Mouse (Mus musculus) limb, embryonic 11.5 days (tissue): Measurements from ENCODE around the gene Prss42. TPM values are rescaled to one million over a fixed set of nuclear protein-coding genes. Genes with fewer than 3 reads are reported as not detected.

Experiments used
- ATAC-seq: fragments of 200-750 bp; cut with Nextera tagmentation; 2 replicates; pipeline ENCODE4 v1.8.0; 2017; ENCODE audit warnings: low read depth; ENCODE audit not compliant: insufficient number of reproducible peaks, low FRiP score, low TSS enrichment
- DNase-seq: peaks from one replicate; pipeline ENCODE4 v3.0.0-alpha.2; 2015; ENCODE audit warnings: low spot score
- H3K27ac ChIP-seq: fragments of 300-500 bp; sonication (generic); replicated peaks from 2 replicates; pipeline ENCODE4 v1.5.1; 2014; ENCODE audit warnings: low read depth, mild to moderate bottlenecking, low read length
- H3K27me3 ChIP-seq: fragments of 300-500 bp; sonication (generic); 2 replicates; pipeline ENCODE4 v1.6.1; 2014; ENCODE audit warnings: mild to moderate bottlenecking, low read length, mixed read lengths; ENCODE audit not compliant: control insufficient read depth, insufficient read depth
- H3K36me3 ChIP-seq: fragments of 300-500 bp; sonication (generic); 2 replicates; pipeline ENCODE4 v1.6.1; 2014; ENCODE audit warnings: mild to moderate bottlenecking, low read length, moderate library complexity, mixed read lengths; ENCODE audit not compliant: control insufficient read depth, insufficient read depth
- H3K4me1 ChIP-seq: fragments of 300-500 bp; sonication (generic); 2 replicates; pipeline ENCODE4 v1.6.1; 2014; ENCODE audit warnings: low read length, mixed read lengths; ENCODE audit not compliant: control insufficient read depth, insufficient read depth
- H3K4me2 ChIP-seq: fragments of 300-500 bp; sonication (generic); 2 replicates; pipeline ENCODE4 v1.6.1; 2014; ENCODE audit warnings: low read depth, mild to moderate bottlenecking, moderate library complexity; ENCODE audit not compliant: severe bottlenecking
- H3K4me3 ChIP-seq: fragments of 300-500 bp; sonication (generic); 2 replicates; pipeline ENCODE4 v1.5.1; 2014; ENCODE audit warnings: low read depth, low read length
- H3K9ac ChIP-seq: fragments of 300-500 bp; sonication (generic); 2 replicates; pipeline ENCODE4 v1.6.1; 2014; ENCODE audit warnings: mild to moderate bottlenecking, low read length
- H3K9me3 ChIP-seq: fragments of 300-500 bp; sonication (generic); 2 replicates; pipeline ENCODE4 v1.6.1; 2016; ENCODE audit warnings: low read length; ENCODE audit not compliant: control insufficient read depth
- WGBS: fragments of 180-500 bp; shearing (Covaris S2); extraction: QIAGEN DNeasy Blood & Tissue Kit; methylation state at CpG from one replicate; pipeline ENCODE4 v1.1.7; 2014; 5-methylcytosine and 5-hydroxymethylcytosine counted together
- polyA plus RNA-seq: library from polyadenylated mRNA; unstranded; fragments of >200 nt; fragmentation: Nextera tagmentation; extraction: Ambion mirVana; gene quantifications from 2 replicates; pipeline ENCODE4 v1.2.1, GENCODE M21; 2014

Gene Prss42
- polyA plus RNA-seq, 1 experiment from 2014 or later, result not detected

- Histone ChIP-seq H3K4me3 (no peak overlapping the region), H3K27me3 (no peaks in the 10 kb centered on the region), H3K9me3 (no peaks in the 10 kb centered on the region), H3K36me3 (no peaks in the 10 kb centered on the region), H3K4me1 (no peaks in the 10 kb centered on the region), H3K27ac (no peak overlapping the region), H3K4me2 (no peak overlapping the region), H3K9ac (no peak overlapping the region)
- ATAC-seq (no peak), DNase-seq (no peak)
- 80% methylated on average over 5 of the region's 5 CpGs for WGBS
These were observed 35.1 kb downstream of the Prss42 start for GRCm38 (mm10) chr9:110833021-110833420.

- no peak within 1 kb of the TSS for H3K4me2 ChIP-seq
- WGBS, result 73% methylated on average over 19 of the region's 19 CpGs
- H3K4me3 ChIP-seq, result no peak within 1 kb of the TSS
- no peaks in the 10 kb centered on the region for H3K36me3 ChIP-seq
- H3K27me3 ChIP-seq, result no peaks in the 10 kb centered on the region
- ATAC-seq (no peak), DNase-seq (no peak)
- H3K9me3 ChIP-seq, result no peaks in the 10 kb centered on the region
- no peak within 1 kb of the TSS for H3K27ac ChIP-seq
- no peaks in the 10 kb centered on the region for H3K4me1 ChIP-seq
- H3K9ac ChIP-seq, result no peak within 1 kb of the TSS
These were observed 36.4 kb downstream of the Prss42 start, which contains the start of gene Prss45 for GRCm38 (mm10) chr9:110834411-110834810. Gene Prss45, plus strand, starts transcription at chr9:110834588.

DNA sequence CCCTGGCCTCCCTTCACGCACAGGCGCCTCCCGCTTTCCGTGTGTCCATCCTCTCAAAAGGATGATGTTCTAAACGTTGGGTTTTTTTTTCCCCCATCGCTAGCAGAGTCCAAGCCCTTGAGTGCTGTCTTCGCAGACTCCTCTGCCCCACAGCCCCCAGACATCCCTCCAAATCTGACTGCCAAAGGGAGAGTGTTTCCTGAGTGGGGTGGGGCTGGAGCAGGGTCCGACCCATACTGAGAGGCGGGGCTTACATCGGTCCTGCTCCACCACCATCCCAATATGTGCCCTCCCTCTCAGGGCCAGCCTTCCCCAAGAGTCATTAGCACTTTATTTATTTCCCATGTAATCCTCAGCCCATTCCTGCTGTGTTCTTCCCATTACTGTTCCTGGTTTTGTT, 37.0 kb downstream of the Prss42 start:
- DNase-seq (no peak), ATAC-seq (no peak)
- Histone ChIP-seq H3K27ac (no peak overlapping the region), H3K4me2 (no peak overlapping the region), H3K4me1 (no peaks in the 10 kb centered on the region), H3K27me3 (no peaks in the 10 kb centered on the region), H3K9ac (no peak overlapping the region), H3K4me3 (no peak overlapping the region), H3K9me3 (no peaks in the 10 kb centered on the region), H3K36me3 (no peaks in the 10 kb centered on the region)
- 31% methylated on average over 10 of the region's 10 CpGs for WGBS

DNA sequence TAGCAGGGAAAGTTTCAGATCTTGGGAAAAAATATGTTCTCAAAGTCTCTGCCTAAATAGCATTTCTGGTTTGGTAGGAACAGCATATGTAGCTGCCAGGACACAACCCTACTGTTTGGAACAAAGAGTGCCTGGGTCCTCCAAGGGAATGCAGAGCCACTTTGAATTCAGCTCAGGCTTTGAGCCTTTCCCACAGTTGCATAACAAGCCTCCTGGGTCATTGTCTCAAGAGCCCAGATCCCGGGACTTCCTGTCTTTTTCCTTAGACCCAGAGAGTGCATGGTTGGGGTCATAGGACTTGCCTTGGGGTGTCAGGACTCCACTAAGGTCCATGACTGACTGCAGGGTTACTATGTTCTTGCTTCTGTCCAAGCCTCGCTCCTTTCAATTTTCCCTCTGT, 38.1 kb downstream of the Prss42 start:
- no peaks in the 10 kb centered on the region for H3K27me3 ChIP-seq
- H3K4me2 ChIP-seq, result no peak overlapping the region
- H3K36me3 ChIP-seq, result no peaks in the 10 kb centered on the region
- 67% methylated on average over 2 of the region's 2 CpGs for WGBS
- no peak overlapping the region for H3K27ac ChIP-seq
- ATAC-seq, result no peak
- no peak overlapping the region for H3K9ac ChIP-seq
- no peak for DNase-seq
- H3K4me3 ChIP-seq, result no peak overlapping the region
- H3K4me1 ChIP-seq, result no peaks in the 10 kb centered on the region
- no peaks in the 10 kb centered on the region for H3K9me3 ChIP-seq

DNA sequence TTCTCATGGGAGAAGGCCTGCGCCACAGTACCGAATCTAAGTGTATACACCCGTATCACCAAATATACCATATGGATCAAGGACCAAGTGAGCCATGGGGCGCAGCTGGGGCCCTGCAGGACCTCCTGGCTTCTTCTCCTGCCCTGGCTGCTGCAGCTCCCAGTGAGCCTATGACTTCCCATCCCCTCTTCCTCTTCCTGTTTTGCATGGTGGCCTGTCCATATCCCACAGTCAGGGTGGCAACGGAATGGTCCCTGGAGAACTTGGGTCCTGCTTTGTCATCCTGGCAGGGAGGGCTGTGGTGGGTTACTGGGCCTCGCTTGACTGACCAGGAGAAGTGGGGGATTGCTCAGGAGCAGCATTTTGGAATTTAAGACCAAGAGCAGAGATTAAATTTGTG, 42.9 kb downstream of the Prss42 start:
- WGBS, result 90% methylated on average over 6 of the region's 6 CpGs
- no peaks in the 10 kb centered on the region for H3K4me1 ChIP-seq
- DNase-seq (no peak), ATAC-seq (no peak)
- H3K9ac ChIP-seq, result no peak overlapping the region
- H3K36me3 ChIP-seq, result no peaks in the 10 kb centered on the region
- no peaks in the 10 kb centered on the region for H3K27me3 ChIP-seq
- H3K9me3 ChIP-seq, result no peaks in the 10 kb centered on the region
- H3K4me2 ChIP-seq, result no peak overlapping the region
- no peak overlapping the region for H3K27ac ChIP-seq
- H3K4me3 ChIP-seq, result no peak overlapping the region

DNA sequence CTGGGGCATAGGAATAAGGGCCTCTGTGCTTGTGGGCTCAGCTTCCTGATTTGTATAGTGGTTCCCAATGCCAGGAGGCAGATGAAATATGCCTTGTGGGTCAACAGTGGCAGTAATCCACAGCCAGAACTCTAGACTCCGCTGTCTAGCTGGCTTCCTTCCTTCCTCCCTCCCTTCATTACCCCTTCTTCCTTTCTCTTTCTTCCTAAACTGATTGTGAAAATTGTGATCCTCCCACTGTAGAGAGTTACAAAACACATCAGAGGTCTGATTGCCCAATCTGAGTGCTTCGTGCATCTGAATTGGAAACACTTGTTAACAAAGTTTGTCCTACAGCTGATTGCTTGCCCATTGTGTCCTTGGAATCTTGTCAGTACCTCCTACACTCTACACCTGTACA, 43.5 kb downstream of the Prss42 start:
- Histone ChIP-seq H3K4me1 (no peaks in the 10 kb centered on the region), H3K4me2 (no peak overlapping the region), H3K36me3 (no peaks in the 10 kb centered on the region), H3K9me3 (no peaks in the 10 kb centered on the region), H3K9ac (no peak overlapping the region), H3K4me3 (no peak overlapping the region), H3K27me3 (no peaks in the 10 kb centered on the region), H3K27ac (no peak overlapping the region)
- DNase-seq, result no peak
- ATAC-seq, result no peak
- WGBS, result 80% methylated on average over 2 of the region's 2 CpGs

DNA sequence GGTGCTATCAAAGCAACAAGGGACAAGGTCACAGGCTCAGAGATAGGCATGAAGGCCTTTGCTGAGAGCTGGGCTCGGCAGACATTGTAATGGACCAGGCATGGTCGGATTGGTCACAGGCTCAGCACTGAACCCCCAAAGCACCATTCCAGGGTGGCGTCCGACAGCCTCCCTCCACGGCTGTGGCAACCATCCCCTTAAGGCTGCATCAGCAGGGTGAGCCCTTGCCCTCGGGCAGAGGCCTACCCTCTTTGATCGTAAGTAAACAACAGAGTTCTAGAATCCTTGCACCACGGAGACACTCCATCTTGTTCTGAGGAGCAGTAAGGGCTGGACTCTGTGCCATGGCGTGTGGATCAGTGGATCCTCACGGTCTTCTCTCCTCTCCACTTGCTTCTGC, 46.2 kb downstream of the Prss42 start, which contains the start of gene Prss46:
TSS of gene Prss46 (plus strand) at position 301 of the 400 bp plus-strand sequence.
- H3K9me3 ChIP-seq, result no peaks in the 10 kb centered on the region
- H3K4me2 ChIP-seq, result no peak within 1 kb of the TSS
- H3K9ac ChIP-seq, result no peak within 1 kb of the TSS
- H3K27me3 ChIP-seq, result no peaks in the 10 kb centered on the region
- H3K36me3 ChIP-seq, result no peaks in the 10 kb centered on the region
- H3K27ac ChIP-seq, result no peak within 1 kb of the TSS
- H3K4me3 ChIP-seq, result no peak within 1 kb of the TSS
- ATAC-seq (no peak), DNase-seq (no peak)
- H3K4me1 ChIP-seq, result no peaks in the 10 kb centered on the region
- WGBS, result 86% methylated on average over 10 of the region's 10 CpGs

- H3K36me3 ChIP-seq, result no peaks in the 10 kb centered on the region
- H3K4me3 ChIP-seq, result no peak overlapping the region
- H3K9me3 ChIP-seq, result no peaks in the 10 kb centered on the region
- 76% methylated on average over 7 of the region's 7 CpGs for WGBS
- no peak overlapping the region for H3K4me2 ChIP-seq
- no peaks in the 10 kb centered on the region for H3K4me1 ChIP-seq
- DNase-seq (no peak), ATAC-seq (no peak)
- H3K27ac ChIP-seq, result no peak overlapping the region
- no peak overlapping the region for H3K9ac ChIP-seq
- no peaks in the 10 kb centered on the region for H3K27me3 ChIP-seq
These were observed 51.2 kb downstream of the Prss42 start for GRCm38 (mm10) chr9:110849162-110849561.
